Mouse (Mus musculus) frontal cortex, adult (tissue): ENCODE measurements around the gene Actrt2.

Experiments used
- ATAC-seq: cut with Nextera tagmentation; 2 replicates; pipeline ENCODE4 v1.9.2; 2017; ENCODE audit warnings: mild to moderate bottlenecking, moderate library complexity, mixed read lengths; ENCODE audit not compliant: low TSS enrichment

Actrt2 gene

GRCm38 (mm10) chr4:154683068-154683752 is 15.5 kb upstream of the Actrt2 start:
- ATAC-seq: no peak

- ATAC-seq: no peak
Measured at GRCm38 (mm10) chr4:154682311-154682710, 14.6 kb upstream of the Actrt2 start.

DNA sequence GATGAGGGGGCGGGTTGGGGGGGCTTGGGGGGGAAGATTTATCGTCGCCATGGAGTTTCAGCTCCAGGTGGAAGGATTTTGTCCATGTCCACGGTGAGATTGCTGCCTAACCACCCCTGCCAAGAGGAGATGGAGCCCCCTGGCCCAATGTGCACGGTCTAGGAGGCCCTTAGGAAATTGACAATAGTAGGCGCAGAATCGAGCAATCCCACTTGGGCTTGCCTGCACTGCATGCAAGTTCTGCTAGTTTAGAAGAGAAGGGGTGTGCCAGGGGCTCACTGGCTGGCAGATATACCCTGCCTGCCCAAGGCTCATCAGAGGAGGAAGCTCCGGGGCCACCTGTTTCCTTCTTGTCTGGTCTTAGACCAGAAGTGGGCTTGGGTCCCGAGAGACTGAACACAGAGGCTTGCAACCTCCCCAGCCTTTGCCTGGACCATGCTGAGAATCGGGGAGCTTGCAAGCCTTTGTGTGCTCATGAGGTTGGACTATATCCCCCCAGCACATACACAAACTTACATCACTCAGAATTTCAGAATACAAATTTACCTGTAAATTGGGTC is 7.9 kb upstream of the Actrt2 start:
- no peak for ATAC-seq

- no peak for ATAC-seq
Measured at GRCm38 (mm10) chr4:154674966-154675365, 7.3 kb upstream of the Actrt2 start.

GRCm38 (mm10) chr4:154674541-154674940 is 6.9 kb upstream of the Actrt2 start:
- no peak; the same call in 1 of the 2 replicates for ATAC-seq

DNA sequence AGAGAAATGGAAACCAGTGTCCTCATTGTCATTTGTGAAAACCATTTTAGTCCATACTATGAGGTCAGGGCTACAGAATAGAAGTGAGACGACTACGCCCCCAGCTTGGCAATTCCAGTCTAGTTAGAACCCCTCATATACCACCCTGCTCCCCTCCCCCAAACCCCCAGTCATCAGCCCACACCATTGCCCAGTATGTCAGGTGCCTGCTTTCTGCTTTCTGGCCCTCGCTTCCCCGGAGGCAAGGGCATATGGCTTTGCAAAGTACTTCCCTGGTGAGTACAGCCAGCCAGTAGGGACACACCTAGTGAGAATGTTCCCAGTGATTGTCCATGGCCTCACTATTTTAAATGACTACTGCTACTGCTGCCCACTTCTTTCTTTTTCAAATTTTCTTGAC is 6.3 kb upstream of the Actrt2 start:
- ATAC-seq: no peak

DNA sequence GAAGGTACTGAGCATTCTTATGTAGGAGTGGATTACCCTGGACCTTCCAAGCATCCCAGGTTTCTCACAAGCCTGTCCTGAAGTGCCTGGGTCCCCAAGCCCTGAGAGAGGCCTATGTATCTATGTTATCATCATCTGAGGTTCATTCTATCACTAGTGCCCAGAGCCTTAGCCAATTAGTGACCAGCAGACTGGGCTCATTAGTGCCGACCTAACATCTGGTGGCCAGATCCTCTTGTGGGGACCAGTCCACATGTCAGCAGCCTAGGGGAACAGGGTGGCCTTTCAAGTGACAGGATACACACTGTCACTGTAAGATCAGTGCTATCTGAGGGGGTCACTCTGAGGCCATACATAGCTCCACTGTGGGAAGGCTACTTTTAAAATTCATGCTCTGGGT is 4.4 kb upstream of the Actrt2 start:
- no peak for ATAC-seq

DNA sequence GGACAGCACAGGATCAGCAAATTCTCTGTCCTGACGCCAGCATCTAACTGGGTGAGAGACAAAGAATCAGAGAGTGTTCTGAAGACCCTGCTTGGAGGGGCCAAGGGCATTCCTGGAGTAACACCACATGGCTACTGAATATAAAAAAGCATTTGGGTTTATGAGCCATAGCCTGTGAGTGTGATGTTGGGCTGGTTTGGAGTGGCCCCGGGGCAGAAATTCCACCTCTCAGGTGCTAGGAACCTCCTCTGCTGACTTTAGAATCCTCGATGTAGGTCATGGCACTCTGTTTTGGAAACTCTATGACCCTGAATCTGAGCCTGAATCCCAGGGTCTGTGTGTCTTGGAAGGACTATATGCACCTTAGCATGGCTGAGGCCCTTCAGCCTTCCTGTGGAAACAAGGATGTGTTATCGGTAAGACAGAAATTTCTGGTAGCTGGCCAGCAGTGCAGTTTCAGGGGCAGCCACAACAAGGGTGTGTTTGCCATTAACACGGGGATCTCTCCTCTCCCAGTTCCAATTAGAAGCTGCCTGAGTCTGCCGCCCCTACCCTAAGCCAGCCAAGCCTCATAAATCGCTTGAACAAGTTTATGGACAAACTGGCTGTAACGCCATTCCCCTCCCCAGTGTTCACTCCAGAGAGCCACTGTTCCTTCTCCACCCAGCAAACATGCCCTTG is 3.7 kb upstream of the Actrt2 start:
- no peak for ATAC-seq

DNA sequence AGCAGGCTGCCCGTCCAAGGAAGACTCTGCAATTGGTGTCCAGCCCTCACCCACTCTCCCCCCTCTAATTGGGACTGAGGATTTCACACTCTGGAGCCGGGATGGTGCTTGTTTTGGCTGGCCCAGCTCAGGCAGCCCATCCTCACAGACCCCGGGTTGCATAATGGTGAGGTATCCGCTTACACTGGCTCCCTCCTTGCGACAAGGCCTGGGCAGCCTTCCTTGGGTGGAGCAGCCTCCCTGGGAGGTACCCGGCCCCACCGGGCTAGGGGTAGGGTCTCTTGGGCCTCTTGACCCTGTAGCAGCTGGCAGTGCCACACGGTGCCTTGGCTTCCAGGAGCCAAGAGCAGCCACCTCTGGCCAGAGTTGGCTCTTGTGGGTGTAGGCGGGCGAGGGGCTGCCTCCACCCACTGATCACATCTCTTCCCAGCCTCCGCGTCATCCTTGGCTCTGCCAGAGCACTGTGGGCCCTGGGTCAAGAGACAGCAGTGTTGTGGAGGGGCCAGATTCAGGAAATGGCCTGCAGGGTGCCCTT is 4.9 kb downstream of the Actrt2 start:
- no peak for ATAC-seq

DNA sequence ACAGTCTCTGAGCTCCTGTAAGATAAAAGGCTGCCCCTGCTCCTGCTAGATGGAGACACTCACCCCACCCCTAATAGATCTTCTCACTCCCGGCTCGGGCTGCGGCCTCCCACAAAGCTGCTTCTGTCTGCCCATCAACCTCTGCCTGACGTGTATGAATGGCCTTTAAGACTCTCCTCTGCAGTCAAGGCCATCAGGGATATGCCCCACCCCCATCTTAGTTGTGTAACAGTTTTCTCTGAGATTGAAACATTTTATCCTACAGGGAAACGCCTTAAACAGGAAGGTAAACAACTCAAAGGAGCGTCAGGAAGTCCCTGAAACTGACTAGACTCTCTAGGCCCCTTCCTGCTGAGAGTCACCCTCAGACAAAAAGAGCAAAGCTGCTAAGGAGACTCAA is 6.4 kb downstream of the Actrt2 start:
- no peak for ATAC-seq

GRCm38 (mm10) chr4:154660025-154660424 is 7.6 kb downstream of the Actrt2 start:
- no peak for ATAC-seq

DNA sequence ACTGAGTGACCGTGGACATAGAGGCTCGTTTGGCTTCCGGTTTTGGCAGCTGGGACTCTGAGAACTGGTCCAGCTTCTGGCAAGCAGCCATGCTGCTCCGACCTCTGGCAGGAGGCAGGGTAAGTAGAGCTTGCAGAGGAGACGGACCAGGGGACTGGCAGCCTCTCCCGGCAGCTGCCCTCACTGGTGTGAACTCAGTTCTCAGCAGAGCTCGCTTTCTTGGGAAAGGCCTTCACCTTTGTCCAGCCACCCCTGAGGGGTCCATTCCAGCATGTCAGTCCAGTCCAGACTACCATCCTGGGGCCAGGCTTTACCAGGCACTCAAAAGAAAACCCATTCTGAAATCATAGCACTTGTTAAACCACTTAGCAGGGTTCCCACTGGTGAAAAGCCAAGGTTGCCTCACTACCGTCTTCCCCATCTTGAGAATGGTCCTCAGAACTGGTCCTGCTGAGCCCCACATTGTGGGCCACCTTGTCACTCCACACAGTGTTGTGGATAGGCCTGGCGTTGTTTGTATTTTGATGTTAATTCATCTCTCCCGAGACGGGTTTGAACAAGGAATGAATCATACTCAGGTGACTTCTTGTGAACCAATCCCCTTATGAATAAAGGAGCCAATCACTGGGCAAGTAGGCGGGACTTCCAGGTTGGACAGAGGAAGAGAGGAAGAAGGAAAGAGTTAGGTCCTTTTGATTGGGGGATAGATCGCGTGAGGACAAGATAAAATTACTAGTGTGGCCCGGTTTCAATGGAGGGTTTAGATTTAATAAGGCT is 12.3 kb downstream of the Actrt2 start:
- ATAC-seq: peak; percentile 23; the same call in 1 of the 2 replicates

DNA sequence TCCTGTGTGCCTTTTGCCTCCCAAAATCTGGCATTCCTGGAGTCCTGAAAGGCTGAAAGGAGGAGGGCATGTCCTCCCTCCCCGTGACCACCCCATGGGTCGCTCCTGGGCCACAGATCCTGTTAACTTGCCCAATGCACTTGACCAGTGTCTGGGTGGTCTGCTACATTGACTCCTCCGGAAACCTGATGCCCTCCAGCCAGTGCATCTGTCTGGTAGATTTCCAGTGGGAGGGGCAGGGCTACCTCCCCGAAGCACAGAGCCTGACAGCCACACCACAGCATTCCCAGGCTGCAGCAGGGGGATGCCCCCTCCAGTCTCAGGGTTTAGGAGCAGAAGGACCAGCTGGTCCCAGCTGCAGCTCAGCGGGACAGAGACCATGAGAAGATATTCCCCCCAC is 15.2 kb downstream of the Actrt2 start:
- no peak for ATAC-seq

GRCm38 (mm10) chr4:154649083-154649747 is 18.5 kb downstream of the Actrt2 start:
- no peak for ATAC-seq

- ATAC-seq: no peak
Measured at GRCm38 (mm10) chr4:154642496-154642895, 25.2 kb downstream of the Actrt2 start.

GRCm38 (mm10) chr4:154641296-154642110 is 26.2 kb downstream of the Actrt2 start:
- ATAC-seq: no peak

DNA sequence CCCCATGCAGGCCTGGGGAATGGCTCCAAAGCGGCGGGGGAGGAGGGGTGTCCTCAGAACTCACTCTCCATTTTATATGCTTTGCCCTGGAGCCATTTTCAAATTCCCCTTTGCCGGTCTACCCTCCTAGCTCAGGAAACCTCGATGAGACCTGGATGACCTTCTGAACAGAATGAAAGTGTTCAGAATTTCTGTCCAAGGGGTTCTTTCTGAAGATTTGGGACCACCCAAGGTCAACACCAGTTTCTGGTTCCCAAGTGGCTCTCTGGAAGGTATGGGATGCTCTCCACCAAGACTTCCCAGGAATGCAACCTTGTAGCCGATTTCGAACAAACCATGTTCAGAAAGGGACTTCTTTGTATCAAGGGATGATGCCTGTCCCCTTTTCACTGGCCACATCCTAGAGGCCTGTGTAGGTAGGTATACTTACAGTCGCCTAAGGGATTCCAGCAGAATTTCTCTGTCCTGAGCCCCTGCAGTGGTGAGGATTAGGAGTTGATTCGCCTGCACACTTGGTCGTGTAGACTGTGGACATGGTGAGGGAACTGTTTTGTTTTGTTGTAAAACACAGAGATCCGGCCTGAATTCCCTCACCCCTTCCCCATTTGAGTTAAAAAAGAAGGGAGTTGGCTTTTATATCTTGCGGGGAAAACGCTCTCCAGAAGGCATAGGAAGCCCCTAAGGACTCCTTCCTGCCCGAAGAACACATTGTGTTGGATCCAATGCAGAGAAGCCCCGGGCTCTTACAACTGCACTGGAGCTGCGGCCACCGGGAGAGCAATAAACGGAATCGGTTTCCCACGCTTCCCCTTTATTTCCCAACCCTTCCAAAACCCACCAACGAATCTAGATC is 27.0 kb downstream of the Actrt2 start:
- no peak for ATAC-seq

DNA sequence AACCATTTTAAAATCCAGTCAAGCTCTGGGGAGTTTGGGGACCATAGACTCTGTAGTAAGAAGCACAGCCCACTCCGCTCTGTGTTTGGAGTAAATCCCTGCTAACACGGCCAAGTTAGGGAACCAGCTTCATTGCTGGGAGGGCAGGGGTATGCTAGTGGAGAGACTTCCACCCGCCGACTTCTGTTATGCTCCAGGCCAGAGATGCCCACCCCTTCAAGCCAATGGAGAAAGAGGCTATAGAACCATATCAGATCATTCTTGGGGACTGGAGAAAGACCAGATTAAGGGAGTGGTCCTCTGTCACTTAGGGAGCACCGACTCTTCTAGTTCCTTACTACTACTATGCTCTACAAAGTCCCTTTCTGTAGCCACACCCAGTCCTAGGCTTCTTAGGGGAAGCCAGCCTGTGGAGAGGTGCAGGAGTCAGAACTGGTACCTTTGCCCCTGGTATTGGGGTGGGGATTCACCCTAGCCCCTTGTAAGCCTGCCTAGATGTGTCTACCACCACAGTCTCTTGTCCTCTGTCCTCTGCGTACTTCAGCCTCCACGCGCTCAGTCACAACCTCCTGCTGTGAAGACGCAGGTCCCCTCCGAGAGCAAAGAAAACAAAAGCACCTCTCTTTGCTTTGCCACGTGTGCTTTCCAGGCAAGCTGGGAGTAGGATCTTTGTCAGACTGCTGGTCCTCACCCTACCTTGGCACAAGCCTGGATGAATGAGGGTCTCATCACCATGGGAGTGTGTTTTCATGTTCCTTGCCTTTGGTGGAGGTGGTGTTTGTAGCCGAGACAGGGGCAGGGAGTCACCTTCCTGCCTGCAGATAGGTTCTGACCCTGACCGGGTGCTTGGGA is 27.9 kb downstream of the Actrt2 start:
- no peak for ATAC-seq

GRCm38 (mm10) chr4:154639126-154639525 is 28.5 kb downstream of the Actrt2 start:
- no peak for ATAC-seq
